26 mouse cellular contexts compared by ENCODE assay signal in genomic region chr6:30614251-30614650, GRCm38 (mm10). TPM values are rescaled to one million over a fixed set of nuclear protein-coding genes. Genes with fewer than 3 reads are reported as not detected.
A peak's percentile ranks its signal among the peaks of the same experiment; 100 is the strongest.
DNase-seq lines count a peak whose midpoint lies in the region; ATAC-seq lines count a peak whose summit lies in the region.
"Had no signal": no experiment of that assay in that cellular context is flagged by ENCODE, and none has a peak within 500 bp of the region (broad histone marks: within the 10 kb centered on the region; RNA-seq: fewer than 3 reads in every experiment).

No protein-coding gene starts in this region.

- 0 out of 2 replicates have a peak overlapping the region, but pooled peaks have one; percentile 42 for H3K27ac ChIP-seq in forebrain, embryonic 12.5 days
- H3K27ac ChIP-seq in forebrain, embryonic 13.5 days: no peak overlapping the region; the same call in 1 of the 2 replicates
- no peak overlapping the region for H3K27ac ChIP-seq in midbrain, embryonic 11.5 days (ENCODE audit: low read depth, low read length)
- H3K27ac ChIP-seq in midbrain, embryonic 14.5 days (replicated peaks; ENCODE audit: low read depth, low read length): no peak overlapping the region
- H3K27ac ChIP-seq in embryonic facial prominence, embryonic 15.5 days (replicated peaks): peak overlapping the region; percentile 89
- no peak overlapping the region for H3K27ac ChIP-seq in heart, embryonic 12.5 days (ENCODE audit: poor library complexity, severe bottlenecking)
- H3K27ac ChIP-seq: heart, adult 2 months; hindbrain, embryonic 12.5 days; intestine, embryonic 15.5 days had no signal

- no peak overlapping the region for H3K9ac ChIP-seq in forebrain, embryonic 12.5 days
- no peak overlapping the region for H3K9ac ChIP-seq in forebrain, embryonic 13.5 days
- H3K9ac ChIP-seq in midbrain, embryonic 11.5 days (ENCODE audit: low read length): no peak overlapping the region
- no peak overlapping the region for H3K9ac ChIP-seq in midbrain, embryonic 14.5 days (replicated peaks; ENCODE audit: low read length)
- no peak overlapping the region for H3K9ac ChIP-seq in embryonic facial prominence, embryonic 15.5 days
- H3K9ac ChIP-seq in heart, embryonic 12.5 days: no peak overlapping the region
- H3K9ac ChIP-seq: hindbrain, embryonic 12.5 days; intestine, embryonic 15.5 days; midbrain, embryonic 15.5 days had no signal

- H3K4me1 ChIP-seq in forebrain, embryonic 12.5 days: peaks cover 72% of the 10 kb centered on the region
- peaks cover 69% of the 10 kb centered on the region for H3K4me1 ChIP-seq in forebrain, embryonic 13.5 days
- H3K4me1 ChIP-seq in midbrain, embryonic 11.5 days (ENCODE audit: control insufficient read depth, insufficient read depth, low read length): peaks cover 64% of the 10 kb centered on the region
- H3K4me1 ChIP-seq in midbrain, embryonic 14.5 days (ENCODE audit: control insufficient read depth, insufficient read depth, low read length): peaks cover 48% of the 10 kb centered on the region
- peaks cover 48% of the 10 kb centered on the region for H3K4me1 ChIP-seq in embryonic facial prominence, embryonic 15.5 days
- H3K4me1 ChIP-seq in heart, embryonic 12.5 days (replicated peaks): peaks cover 38% of the 10 kb centered on the region

- no peak for ATAC-seq in forebrain, embryonic 12.5 days (ENCODE audit: low FRiP score)
- no peak for ATAC-seq in forebrain, embryonic 13.5 days
- no peak for ATAC-seq in midbrain, embryonic 11.5 days (ENCODE audit: low FRiP score)
- no peak for ATAC-seq in midbrain, embryonic 14.5 days (ENCODE audit: low FRiP score, low TSS enrichment)
- ATAC-seq in embryonic facial prominence, embryonic 15.5 days (ENCODE audit: insufficient number of reproducible peaks, low FRiP score, low TSS enrichment, low read depth): no peak
- ATAC-seq in heart, embryonic 12.5 days (ENCODE audit: insufficient number of reproducible peaks, low FRiP score): no peak
- ATAC-seq: intestine, embryonic 15.5 days; lung, postnatal 0 days; midbrain, embryonic 15.5 days had no signal

- no peaks in the 10 kb centered on the region for H3K9me3 ChIP-seq in forebrain, embryonic 12.5 days
- no peaks in the 10 kb centered on the region for H3K9me3 ChIP-seq in forebrain, embryonic 13.5 days (replicated peaks)
- no peaks in the 10 kb centered on the region for H3K9me3 ChIP-seq in midbrain, embryonic 11.5 days (ENCODE audit: control insufficient read depth, low read length)
- no peaks in the 10 kb centered on the region for H3K9me3 ChIP-seq in midbrain, embryonic 14.5 days (ENCODE audit: control insufficient read depth, low read length)
- no peaks in the 10 kb centered on the region for H3K9me3 ChIP-seq in embryonic facial prominence, embryonic 15.5 days (replicated peaks)
- H3K9me3 ChIP-seq in heart, embryonic 12.5 days (replicated peaks): no peaks in the 10 kb centered on the region
- H3K9me3 ChIP-seq: hindbrain, embryonic 12.5 days; intestine, embryonic 15.5 days; midbrain, embryonic 15.5 days had no signal

- intact Hi-C loops in heart, postnatal 14 days (cut with DNase I): no loop called here

- no peaks in the 10 kb centered on the region for H3K36me3 ChIP-seq in forebrain, embryonic 12.5 days (replicated peaks)
- H3K36me3 ChIP-seq in forebrain, embryonic 13.5 days (ENCODE audit: poor library complexity, severe bottlenecking): no peaks in the 10 kb centered on the region
- no peaks in the 10 kb centered on the region for H3K36me3 ChIP-seq in midbrain, embryonic 11.5 days (ENCODE audit: control insufficient read depth, insufficient read depth, low read length)
- no peaks in the 10 kb centered on the region for H3K36me3 ChIP-seq in midbrain, embryonic 14.5 days (ENCODE audit: control insufficient read depth, insufficient read depth, low read length)
- H3K36me3 ChIP-seq in embryonic facial prominence, embryonic 15.5 days: no peaks in the 10 kb centered on the region
- no peaks in the 10 kb centered on the region for H3K36me3 ChIP-seq in heart, embryonic 12.5 days
- H3K36me3 ChIP-seq: hindbrain, embryonic 12.5 days; intestine, embryonic 15.5 days; midbrain, embryonic 15.5 days had no signal

- H3K4me2 ChIP-seq in forebrain, embryonic 12.5 days: no peak overlapping the region
- no peak overlapping the region for H3K4me2 ChIP-seq in forebrain, embryonic 13.5 days
- no peak overlapping the region for H3K4me2 ChIP-seq in midbrain, embryonic 11.5 days
- H3K4me2 ChIP-seq in midbrain, embryonic 14.5 days (ENCODE audit: low read length): no peak overlapping the region
- no peak overlapping the region for H3K4me2 ChIP-seq in embryonic facial prominence, embryonic 15.5 days (replicated peaks)
- H3K4me2 ChIP-seq in heart, embryonic 12.5 days: no peak overlapping the region
- H3K4me2 ChIP-seq: hindbrain, embryonic 12.5 days; intestine, embryonic 15.5 days; midbrain, embryonic 15.5 days had no signal

- 64% methylated on average over 6 of the region's 6 CpGs for WGBS in forebrain, embryonic 12.5 days
- WGBS in forebrain, embryonic 13.5 days: 55% methylated on average over 6 of the region's 6 CpGs
- 72% methylated on average over 6 of the region's 6 CpGs for WGBS in midbrain, embryonic 11.5 days
- 71% methylated on average over 6 of the region's 6 CpGs for WGBS in midbrain, embryonic 14.5 days
- WGBS in embryonic facial prominence, embryonic 15.5 days: 53% methylated on average over 6 of the region's 6 CpGs
- WGBS in heart, embryonic 12.5 days: 81% methylated on average over 6 of the region's 6 CpGs

- H3K4me3 ChIP-seq in forebrain, embryonic 12.5 days (replicated peaks): no peak overlapping the region
- H3K4me3 ChIP-seq in forebrain, embryonic 13.5 days: no peak overlapping the region
- H3K4me3 ChIP-seq in midbrain, embryonic 11.5 days (ENCODE audit: low read depth, low read length): no peak overlapping the region
- no peak overlapping the region for H3K4me3 ChIP-seq in midbrain, embryonic 14.5 days (replicated peaks; ENCODE audit: low read depth, low read length)
- no peak overlapping the region for H3K4me3 ChIP-seq in embryonic facial prominence, embryonic 15.5 days (replicated peaks)
- no peak overlapping the region for H3K4me3 ChIP-seq in heart, embryonic 12.5 days
- H3K4me3 ChIP-seq: erythroblast, embryonic 14.5 days; heart, adult 2 months; hindbrain, embryonic 12.5 days; intestine, embryonic 15.5 days; midbrain, embryonic 15.5 days had no signal

- no peaks in the 10 kb centered on the region for H3K27me3 ChIP-seq in forebrain, embryonic 12.5 days
- no peaks in the 10 kb centered on the region for H3K27me3 ChIP-seq in forebrain, embryonic 13.5 days
- H3K27me3 ChIP-seq in midbrain, embryonic 11.5 days (ENCODE audit: control insufficient read depth, insufficient read depth, low read length): no peaks in the 10 kb centered on the region
- no peaks in the 10 kb centered on the region for H3K27me3 ChIP-seq in midbrain, embryonic 14.5 days (ENCODE audit: control insufficient read depth, insufficient read depth, low read length)
- no peaks in the 10 kb centered on the region for H3K27me3 ChIP-seq in embryonic facial prominence, embryonic 15.5 days
- H3K27me3 ChIP-seq in heart, embryonic 12.5 days (replicated peaks): no peaks in the 10 kb centered on the region
- H3K27me3 ChIP-seq: hindbrain, embryonic 12.5 days; intestine, embryonic 15.5 days; midbrain, embryonic 15.5 days had no signal

- peak; percentile 83 for DNase-seq in midbrain, embryonic 11.5 days (ENCODE audit: low spot score, missing footprints)
- DNase-seq in midbrain, embryonic 14.5 days: no peak
- DNase-seq in telencephalon, adult 2 months (ENCODE audit: low read depth, low spot score): peak; percentile 23
- no peak for DNase-seq in heart, postnatal 14 days
- DNase-seq: B cell, adult 2 months; cerebellum, postnatal 25 days; embryo, embryonic 11 days; gastrocnemius, postnatal 10 days; heart, adult 2 months; kidney, adult 9 months; kidney, postnatal 25 days; liver; right cerebral cortex, postnatal 25 days; thymus, postnatal 25 days had no signal

RNA-seq across cellular contexts. Expression of gene Cpa5, which starts 3.4 kb away (rescaled TPM):
- polyA plus RNA-seq in forebrain, embryonic 12.5 days (2016; fragmentation: Nextera tagmentation; extraction: Ambion mirVana): 0.21 and 0.24 TPM in 2 replicates
- polyA plus RNA-seq in forebrain, embryonic 13.5 days (2015; fragmentation: Nextera tagmentation; extraction: Ambion mirVana): 0.10 and 0.14 TPM in 2 replicates
- 0.25 and 0.46 TPM in 2 replicates for polyA plus RNA-seq in midbrain, embryonic 11.5 days (2014; fragmentation: Nextera tagmentation; extraction: Ambion mirVana)
- 0.18 TPM in 1 of 2 replicates, not detected in the other for polyA plus RNA-seq in midbrain, embryonic 14.5 days (2014; fragmentation: Nextera tagmentation; extraction: Ambion mirVana)
- polyA plus RNA-seq in embryonic facial prominence, embryonic 15.5 days (2015; fragmentation: Nextera tagmentation; extraction: Ambion mirVana): 0.43 and 1.3 TPM in 2 replicates
- 1.1 and 1.9 TPM in 2 replicates for polyA plus RNA-seq in heart, embryonic 12.5 days (2016; fragmentation: Nextera tagmentation; extraction: Ambion mirVana)
- not detected for total RNA-seq in heart, postnatal 14 days (2021)
- total RNA-seq: heart, adult 2 months; layer of hippocampus, postnatal 10 days; neutrophil, adult 5-6 weeks had no signal
- polyA plus RNA-seq: erythroblast, embryonic 14.5 days; heart, adult 2 months; hindbrain, embryonic 12.5 days; liver, embryonic 16.5 days; lung, postnatal 0 days; midbrain, embryonic 15.5 days had no signal

RNA-seq across cellular contexts. Expression of gene Cpa1, which starts 24.8 kb away (rescaled TPM):
- 0.24 TPM in 1 of 2 replicates, not detected in the other for polyA plus RNA-seq in forebrain, embryonic 12.5 days (2016; fragmentation: Nextera tagmentation; extraction: Ambion mirVana)
- polyA plus RNA-seq in forebrain, embryonic 13.5 days (2015; fragmentation: Nextera tagmentation; extraction: Ambion mirVana): 0.96 and 1.3 TPM in 2 replicates
- polyA plus RNA-seq in midbrain, embryonic 11.5 days (2014; fragmentation: Nextera tagmentation; extraction: Ambion mirVana): 0.08 TPM in 1 of 2 replicates, not detected in the other
- 0.50 and 0.61 TPM in 2 replicates for polyA plus RNA-seq in midbrain, embryonic 14.5 days (2014; fragmentation: Nextera tagmentation; extraction: Ambion mirVana)
- polyA plus RNA-seq in embryonic facial prominence, embryonic 15.5 days (2015; fragmentation: Nextera tagmentation; extraction: Ambion mirVana): 0.98 and 1.2 TPM in 2 replicates
- polyA plus RNA-seq in heart, embryonic 12.5 days (2016; fragmentation: Nextera tagmentation; extraction: Ambion mirVana): 1.8 and 2.0 TPM in 2 replicates
- 1 to 10 TPM; 1.0 to 2.4 TPM for total RNA-seq in heart, postnatal 14 days (2021)
- total RNA-seq: layer of hippocampus, postnatal 10 days; neutrophil, adult 5-6 weeks had no signal
- polyA plus RNA-seq: erythroblast, embryonic 14.5 days had no signal

RNA-seq across cellular contexts. Expression of gene Cpa4, which starts 46.1 kb away (rescaled TPM):
- 4.7 and 5.2 TPM in 2 replicates for polyA plus RNA-seq in forebrain, embryonic 12.5 days (2016; fragmentation: Nextera tagmentation; extraction: Ambion mirVana)
- polyA plus RNA-seq in forebrain, embryonic 13.5 days (2015; fragmentation: Nextera tagmentation; extraction: Ambion mirVana): 3.4 and 3.6 TPM in 2 replicates
- 2.1 and 2.2 TPM in 2 replicates for polyA plus RNA-seq in midbrain, embryonic 11.5 days (2014; fragmentation: Nextera tagmentation; extraction: Ambion mirVana)
- polyA plus RNA-seq in midbrain, embryonic 14.5 days (2014; fragmentation: Nextera tagmentation; extraction: Ambion mirVana): 0.98 and 1.2 TPM in 2 replicates
- polyA plus RNA-seq in embryonic facial prominence, embryonic 15.5 days (2015; fragmentation: Nextera tagmentation; extraction: Ambion mirVana): 5.1 and 6.3 TPM in 2 replicates
- polyA plus RNA-seq in heart, embryonic 12.5 days (2016; fragmentation: Nextera tagmentation; extraction: Ambion mirVana): 2.9 and 3.1 TPM in 2 replicates
- not detected for total RNA-seq in heart, postnatal 14 days (2021)
- total RNA-seq: heart, adult 2 months; layer of hippocampus, postnatal 10 days; neutrophil, adult 5-6 weeks had no signal
- polyA plus RNA-seq: erythroblast, embryonic 14.5 days; heart, adult 2 months had no signal

Comparison
In these comparisons a context has a peak if more than half of its experiments do, and no peak if none do; other contexts are left out.
1. H3K27ac ChIP-seq: peak in forebrain, embryonic 12.5 days (single experiment) and embryonic facial prominence, embryonic 15.5 days (single experiment); none in forebrain, embryonic 13.5 days (single experiment), midbrain, embryonic 11.5 days (single experiment), midbrain, embryonic 14.5 days (single experiment) and heart, embryonic 12.5 days (single experiment).
2. DNase-seq: peak in midbrain, embryonic 11.5 days (single experiment) and telencephalon, adult 2 months (single experiment); none in midbrain, embryonic 14.5 days (single experiment) and heart, postnatal 14 days (0 of 2).